Mouse (Mus musculus): Measurements from ENCODE around the gene Serbp1.

DNA sequence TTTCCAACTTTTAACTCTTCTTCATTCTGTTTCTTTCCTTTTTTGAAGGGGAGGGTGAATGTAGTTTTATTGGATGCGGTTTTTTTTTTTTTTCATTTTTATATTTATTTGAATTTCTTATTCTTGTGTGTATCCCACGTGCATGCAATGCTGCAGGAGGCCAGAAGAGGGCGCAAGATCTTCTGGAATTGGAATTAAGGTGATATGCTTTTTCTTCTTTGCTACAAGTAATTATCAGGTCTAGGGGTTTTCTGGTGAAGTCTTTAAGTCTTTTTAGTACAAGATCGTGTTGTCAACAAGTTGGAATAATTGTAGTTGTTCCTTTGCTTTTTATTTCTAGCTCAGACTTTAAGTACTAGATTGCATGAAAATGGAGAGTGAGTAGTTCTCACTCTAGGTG is 39.9 kb upstream of the Serbp1 start:
- TF ChIP-seq CTCF (IDR thresholded peaks at IDR 0.05; ENCODE audit: low read depth, low read length) (peak; percentile 67), POLR2A (IDR thresholded peaks at IDR 0.05; ENCODE audit: extremely low read depth, insufficient read depth, low read length) (no peak)

All from liver, adult 2 months (tissue).